Mouse (Mus musculus): ENCODE measurements around the gene Spink4.

GRCm38 (mm10) chr4:40898476-40899044, 21.3 kb upstream of the Spink4 start:
- no peak for TF ChIP-seq CTCF (IDR thresholded peaks at IDR 0.05 in 2 of 3, conservative IDR thresholded peaks at IDR 0.05 in 1 of 3; ENCODE audit: control insufficient read depth in 1 of 3, insufficient read depth in 1 of 3, low read depth in 2 of 3, low read length in 3 of 3, poor library complexity in 1 of 3, severe bottlenecking in 1 of 3)
- TF ChIP-seq JUND (IDR thresholded peaks at IDR 0.05; ENCODE audit: low read depth, low read length): no peak
- no peak for TF ChIP-seq POLR2A (IDR thresholded peaks at IDR 0.05; ENCODE audit: control insufficient read depth in 1 of 2, insufficient read depth in 1 of 2, low read depth in 1 of 2, low read length in 2 of 2, poor library complexity in 1 of 2)
- TF ChIP-seq GATA1 (IDR thresholded peaks at IDR 0.05; ENCODE audit: low read depth, low read length): no peak
- no peak for TF ChIP-seq BHLHE40 (IDR thresholded peaks at IDR 0.05; ENCODE audit: borderline replicate concordance, low read depth, low read length)
